Mouse (Mus musculus) naive thymus-derived CD4-positive, alpha-beta T cell, adult 5 months (primary cell): ENCODE data around the gene 1700031F05Rik. TPM values are rescaled to one million over a fixed set of nuclear protein-coding genes. Genes with fewer than 3 reads are reported as not detected.

Experiments used
- polyA plus RNA-seq: library from polyadenylated mRNA; unstranded; fragments of 100-300 nt; shearing (Covaris generic); gene quantifications from one replicate; pipeline ENCODE4 v1.2.1, GENCODE M21; 2017

1700031F05Rik gene
- polyA plus RNA-seq: not detected

DNA sequence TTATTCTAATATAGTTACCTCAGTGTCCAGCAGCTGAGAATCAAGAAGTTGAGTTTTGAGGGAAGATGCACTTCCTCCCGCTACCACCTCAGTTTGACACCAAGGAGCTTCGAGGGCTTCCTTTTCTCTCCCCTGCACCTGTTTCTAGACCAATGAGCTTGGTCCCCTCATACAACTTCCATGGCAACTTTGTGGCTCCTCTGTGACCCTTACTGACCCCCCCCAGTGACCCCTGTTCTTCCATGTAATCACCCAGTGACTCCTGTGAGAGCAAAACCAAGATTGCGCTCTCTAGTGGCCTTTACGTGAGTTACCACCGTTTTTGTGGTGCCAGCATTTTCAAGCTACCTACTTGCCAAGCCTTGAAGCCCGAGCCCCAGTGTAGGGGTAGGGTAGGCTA is at the start of gene 1700031F05Rik:
TSS of gene 1700031F05Rik (minus strand) at position 101 of the 400 bp plus-strand sequence.

DNA sequence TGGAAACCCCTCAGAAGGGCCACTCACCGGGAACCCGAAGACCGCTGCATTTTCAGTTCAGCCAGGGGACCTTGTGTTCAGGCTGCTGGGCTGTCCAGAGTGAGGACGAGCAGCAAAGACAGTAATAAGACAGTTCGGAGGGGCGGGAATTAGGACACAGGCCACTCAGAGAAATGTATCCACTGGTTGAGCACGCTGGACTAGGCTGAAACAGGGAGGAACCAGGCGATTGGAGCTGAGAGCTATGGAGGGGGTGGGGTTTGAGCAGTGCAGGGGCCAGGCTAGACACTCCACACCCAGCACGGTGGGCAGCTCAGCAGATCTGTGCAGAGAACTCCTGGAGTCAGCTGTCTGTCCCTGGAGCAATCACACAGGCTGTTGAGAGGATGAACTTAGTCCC is 40.8 kb upstream of the 1700031F05Rik start, which contains the start of the genes Dmrtc1a and 1700011M02Rik:
TSS of gene Dmrtc1a (minus strand) at position 101 of the 400 bp plus-strand sequence.
TSS of gene 1700011M02Rik (plus strand) at position 319 of the 400 bp plus-strand sequence.

DNA sequence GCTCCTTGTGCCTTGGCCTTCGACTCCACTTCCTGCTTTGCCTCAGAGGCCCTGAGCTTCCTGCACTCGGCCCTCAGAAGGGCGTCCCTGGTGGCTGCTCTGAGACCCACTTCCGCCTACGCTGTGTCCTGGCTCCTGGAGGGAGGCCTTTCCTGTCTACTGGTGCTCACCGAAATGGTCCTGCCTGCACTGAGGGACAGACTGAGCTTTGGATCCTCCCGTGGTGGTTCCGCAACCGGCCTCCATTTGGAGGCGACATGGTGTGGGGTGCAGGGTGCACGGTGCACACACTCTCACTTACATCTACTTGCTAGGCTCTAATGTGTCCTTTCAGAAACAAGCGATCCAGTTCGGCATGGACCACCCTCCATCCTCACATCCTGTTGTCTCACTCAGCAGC is 13.3 kb downstream of the 1700031F05Rik start, which contains the start of gene Dmrtc1c2:
TSS of gene Dmrtc1c2 (minus strand) at position 101 of the 400 bp plus-strand sequence.

Other genes with a start within 250 kb of the 1700031F05Rik start
- gene Phka1, start 223.7 kb downstream of the 1700031F05Rik start, polyA plus RNA-seq: not detected
- gene Gm3880, start 181.0 kb downstream of the 1700031F05Rik start, polyA plus RNA-seq: not detected
- gene Gm9112, start 160.3 kb downstream of the 1700031F05Rik start, polyA plus RNA-seq: not detected
- gene Dmrtc1b, start 160.1 kb downstream of the 1700031F05Rik start, polyA plus RNA-seq: not detected
- not detected for gene Dmrtc1c1, start 65.0 kb downstream of the 1700031F05Rik start, polyA plus RNA-seq
- gene Dmrtc1c2, start 13.4 kb downstream of the 1700031F05Rik start, polyA plus RNA-seq: not detected
- not detected for gene Dmrtc1a, start 40.7 kb upstream of the 1700031F05Rik start, polyA plus RNA-seq
- not detected for gene 1700011M02Rik, start 40.9 kb upstream of the 1700031F05Rik start, polyA plus RNA-seq
- not detected for gene 1700018G05Rik, start 60.4 kb upstream of the 1700031F05Rik start, polyA plus RNA-seq